Mouse (Mus musculus): ENCODE results near the gene Hist1h4c.

GRCm38 (mm10) chr13:23662536-23662935 lies 35.7 kb downstream of the Hist1h4c start:
- TF ChIP-seq EP300 (IDR thresholded peaks at IDR 0.05; ENCODE audit: low read depth in 1 of 2, low read length in 2 of 2) (no peak), KAT2A (conservative IDR thresholded peaks at IDR 0.05; ENCODE audit: low read depth, low read length) (no peak), ETS1 (IDR thresholded peaks at IDR 0.05; ENCODE audit: low read depth, low read length) (no peak), GATA1 (IDR thresholded peaks at IDR 0.05; ENCODE audit: low read depth, low read length) (no peak), USF1 (IDR thresholded peaks at IDR 0.05; ENCODE audit: low read depth, low read length) (no peak), MAX (IDR thresholded peaks at IDR 0.05; ENCODE audit: low read length) (no peak), NELFE (IDR thresholded peaks at IDR 0.05; ENCODE audit: low read depth, low read length) (no peak), POLR2A (IDR thresholded peaks at IDR 0.05; ENCODE audit: control insufficient read depth in 1 of 2, insufficient read depth in 1 of 2, low read depth in 1 of 2, low read length in 2 of 2, poor library complexity in 1 of 2) (no peak)

Measured in MEL (cell line).